8 mouse cellular contexts compared by ENCODE assay signal in genomic region chr7:67228891-67229602, GRCm38 (mm10). TPM values are rescaled to one million over a fixed set of nuclear protein-coding genes. Genes with fewer than 3 reads are reported as not detected.
DNase-seq lines count a peak whose midpoint lies in the region; ATAC-seq and TF ChIP-seq lines count a peak whose summit lies in the region.

No protein-coding gene starts in this region.

- H3K9me3 ChIP-seq in kidney, embryonic 15.5 days (replicated peaks), result no peaks in the 10 kb centered on the region
- H3K9me3 ChIP-seq in kidney, embryonic 14.5 days (ENCODE audit: control insufficient read depth, low read length), result no peaks in the 10 kb centered on the region
- H3K9me3 ChIP-seq in embryonic facial prominence, embryonic 10.5 days, result no peaks in the 10 kb centered on the region
- H3K9me3 ChIP-seq in hindbrain, embryonic 12.5 days (replicated peaks), result no peaks in the 10 kb centered on the region

- peak; percentile 54; the same call in 1 of the 2 replicates for ATAC-seq in kidney, embryonic 15.5 days (replicated peaks; ENCODE audit: low FRiP score)
- ATAC-seq in kidney, embryonic 14.5 days (ENCODE audit: low FRiP score, low TSS enrichment), result no peak
- ATAC-seq in hindbrain, embryonic 12.5 days (ENCODE audit: low FRiP score), result peak; percentile 48
- 0 out of 2 replicates have a peak, but pooled peaks have one; percentile 42 for ATAC-seq in neutrophil, adult 5-6 weeks (ENCODE audit: extremely low read depth, insufficient number of reproducible peaks, low FRiP score, poor library complexity, severe bottlenecking)

- no peak overlapping the region for H3K9ac ChIP-seq in kidney, embryonic 15.5 days
- no peak overlapping the region for H3K9ac ChIP-seq in kidney, embryonic 14.5 days (ENCODE audit: low read depth, low read length)
- H3K9ac ChIP-seq in hindbrain, embryonic 12.5 days, result no peak overlapping the region

- no peak overlapping the region for H3K4me3 ChIP-seq in kidney, embryonic 15.5 days (replicated peaks)
- no peak overlapping the region for H3K4me3 ChIP-seq in kidney, embryonic 14.5 days (ENCODE audit: low read length)
- H3K4me3 ChIP-seq in embryonic facial prominence, embryonic 10.5 days, result no peak overlapping the region
- H3K4me3 ChIP-seq in hindbrain, embryonic 12.5 days, result no peak overlapping the region
- no peak overlapping the region for H3K4me3 ChIP-seq in lung, adult 2 months (replicated peaks; ENCODE audit: extremely low read depth, low read depth, low read length)

- no peak for TF ChIP-seq POLR2A in lung, adult 2 months (IDR thresholded peaks at IDR 0.05; ENCODE audit: borderline replicate concordance, extremely low read depth, low read depth, low read length)

- peak; percentile 81 for TF ChIP-seq CTCF in lung, adult 2 months (IDR thresholded peaks at IDR 0.05; ENCODE audit: insufficient read depth, low read length)

- peaks cover under 1% of the 10 kb centered on the region; the same call in 1 of the 2 replicates for H3K4me1 ChIP-seq in kidney, embryonic 15.5 days
- H3K4me1 ChIP-seq in kidney, embryonic 14.5 days (ENCODE audit: control insufficient read depth, insufficient read depth, low read length), result no peaks in the 10 kb centered on the region
- no peaks in the 10 kb centered on the region for H3K4me1 ChIP-seq in embryonic facial prominence, embryonic 10.5 days
- H3K4me1 ChIP-seq in hindbrain, embryonic 12.5 days, result peaks cover under 1% of the 10 kb centered on the region
- H3K4me1 ChIP-seq in lung, adult 2 months (ENCODE audit: control insufficient read depth, insufficient read depth, low read length), result no peaks in the 10 kb centered on the region

- DNase-seq in MN1 (ENCODE audit: low spot score), result peak; percentile 34
- DNase-seq in embryonic facial prominence, embryonic 10.5 days (ENCODE audit: low spot score), result peak; percentile 61
- peak; percentile 53 for DNase-seq in lung, adult 2 months
- no peak for DNase-seq in frontal cortex, adult 2 months (ENCODE audit: extremely low spot score in 1 of 2, low spot score in 1 of 2)

- H3K27me3 ChIP-seq in kidney, embryonic 15.5 days, result no peaks in the 10 kb centered on the region
- no peaks in the 10 kb centered on the region for H3K27me3 ChIP-seq in kidney, embryonic 14.5 days (ENCODE audit: control insufficient read depth, insufficient read depth, low read length)
- H3K27me3 ChIP-seq in embryonic facial prominence, embryonic 10.5 days (replicated peaks; ENCODE audit: low read depth, poor library complexity, severe bottlenecking), result no peaks in the 10 kb centered on the region
- H3K27me3 ChIP-seq in hindbrain, embryonic 12.5 days, result no peaks in the 10 kb centered on the region

- H3K4me2 ChIP-seq in kidney, embryonic 15.5 days, result no peak overlapping the region
- no peak overlapping the region for H3K4me2 ChIP-seq in kidney, embryonic 14.5 days (replicated peaks; ENCODE audit: low read depth, low read length)
- no peak overlapping the region for H3K4me2 ChIP-seq in hindbrain, embryonic 12.5 days (replicated peaks)

- H3K36me3 ChIP-seq in kidney, embryonic 15.5 days, result peaks cover 51% of the 10 kb centered on the region
- peaks cover 25% of the 10 kb centered on the region for H3K36me3 ChIP-seq in kidney, embryonic 14.5 days (ENCODE audit: control insufficient read depth, insufficient read depth, low read length)
- peaks cover 31% of the 10 kb centered on the region for H3K36me3 ChIP-seq in embryonic facial prominence, embryonic 10.5 days (replicated peaks)
- H3K36me3 ChIP-seq in hindbrain, embryonic 12.5 days, result peaks cover 31% of the 10 kb centered on the region

- WGBS in kidney, embryonic 15.5 days, result 80% methylated on average over 5 of the region's 5 CpGs
- 86% methylated on average over 5 of the region's 5 CpGs for WGBS in kidney, embryonic 14.5 days
- 81% methylated on average over 5 of the region's 5 CpGs for WGBS in embryonic facial prominence, embryonic 10.5 days
- whole genome bisulfite sequencing in hindbrain, embryonic 12.5 days, result 88% methylated on average over 5 of the region's 5 CpGs
- WGBS in lung, adult 2 months, result 68% methylated on average over 5 of the region's 5 CpGs

- no peak overlapping the region for H3K27ac ChIP-seq in kidney, embryonic 15.5 days
- no peak overlapping the region for H3K27ac ChIP-seq in kidney, embryonic 14.5 days (ENCODE audit: low read depth, low read length)
- H3K27ac ChIP-seq in embryonic facial prominence, embryonic 10.5 days (replicated peaks), result no peak overlapping the region
- H3K27ac ChIP-seq in hindbrain, embryonic 12.5 days, result no peak overlapping the region

RNA-seq across cellular contexts. Expression of gene Lysmd4, which starts 6.7 kb away (rescaled TPM):
- 13.6 and 17.3 TPM in 2 replicates for polyA plus RNA-seq in kidney, embryonic 15.5 days (2015; fragmentation: Nextera tagmentation; extraction: Ambion mirVana)
- 9.4 and 12.7 TPM in 2 replicates for polyA plus RNA-seq in kidney, embryonic 14.5 days (2014; fragmentation: Nextera tagmentation; extraction: Ambion mirVana)
- polyA plus RNA-seq in embryonic facial prominence, embryonic 10.5 days (2016; fragmentation: Nextera tagmentation; extraction: Ambion mirVana), result 14.0 and 14.3 TPM in 2 replicates
- 24.3 and 26.3 TPM in 2 replicates for polyA plus RNA-seq in hindbrain, embryonic 12.5 days (2016; fragmentation: Nextera tagmentation; extraction: Ambion mirVana)
- polyA plus RNA-seq in lung, adult 2 months (2012; rRNA removed), result 8.1 and 11.1 TPM in 2 replicates
- total RNA-seq in neutrophil, adult 5-6 weeks (2017), result 3.0 and 4.4 TPM in 2 replicates
- 43.4 and 44.9 TPM in 2 replicates for polyA plus RNA-seq in frontal cortex, adult 2 months (2012; rRNA removed)

Comparison
In these comparisons a context has a peak if more than half of its experiments do, and no peak if none do; other contexts are left out.
1. DNase-seq: peak in MN1 (single experiment), embryonic facial prominence, embryonic 10.5 days (single experiment) and lung, adult 2 months (single experiment); none in frontal cortex, adult 2 months (0 of 2).